Mouse (Mus musculus): ENCODE results near the gene 3110018I06Rik.
A peak's percentile ranks its signal among the peaks of the same experiment; 100 is the strongest.

The 3110018I06Rik gene

GRCm38 (mm10) chr12:107488371-107488770 is at the start of gene 3110018I06Rik:
3110018I06Rik (plus strand) TSS chr12:107488632.
- DNase-seq (ENCODE audit: low spot score), result no peak

- DNase-seq (ENCODE audit: low spot score), result no peak
Measured at GRCm38 (mm10) chr12:107444681-107445080, 43.8 kb upstream of the 3110018I06Rik start.

- no peak for DNase-seq (ENCODE audit: low spot score)
Measured at GRCm38 (mm10) chr12:107457835-107458234, 30.6 kb upstream of the 3110018I06Rik start.

- peak; percentile 39 for DNase-seq (ENCODE audit: low spot score)
Measured at GRCm38 (mm10) chr12:107464731-107465130, 23.7 kb upstream of the 3110018I06Rik start.

GRCm38 (mm10) chr12:107476441-107477291 is 11.8 kb upstream of the 3110018I06Rik start:
- no peak for DNase-seq (ENCODE audit: low spot score)

- DNase-seq (ENCODE audit: low spot score), result no peak
Measured at GRCm38 (mm10) chr12:107479350-107479749, 9.1 kb upstream of the 3110018I06Rik start.

- DNase-seq (ENCODE audit: low spot score), result no peak
Measured at GRCm38 (mm10) chr12:107483031-107483430, 5.4 kb upstream of the 3110018I06Rik start.

- DNase-seq (ENCODE audit: low spot score), result no peak
Measured at GRCm38 (mm10) chr12:107491344-107491743, 2.9 kb downstream of the 3110018I06Rik start.

- peak; percentile 22 for DNase-seq (ENCODE audit: low spot score)
Measured at GRCm38 (mm10) chr12:107496924-107497323, 8.5 kb downstream of the 3110018I06Rik start.

GRCm38 (mm10) chr12:107509661-107510237 is 21.3 kb downstream of the 3110018I06Rik start:
- no peak for DNase-seq (ENCODE audit: low spot score)

- DNase-seq (ENCODE audit: low spot score), result no peak
Measured at GRCm38 (mm10) chr12:107511112-107511511, 22.7 kb downstream of the 3110018I06Rik start.

- no peak for DNase-seq (ENCODE audit: low spot score)
Measured at GRCm38 (mm10) chr12:107516265-107517217, 28.1 kb downstream of the 3110018I06Rik start.

- DNase-seq (ENCODE audit: low spot score), result no peak
Measured at GRCm38 (mm10) chr12:107520941-107521340, 32.5 kb downstream of the 3110018I06Rik start.

- no peak for DNase-seq (ENCODE audit: low spot score)
Measured at GRCm38 (mm10) chr12:107528346-107528880, 40.0 kb downstream of the 3110018I06Rik start.

GRCm38 (mm10) chr12:107532871-107533270 is 44.4 kb downstream of the 3110018I06Rik start:
- no peak for DNase-seq (ENCODE audit: low spot score)
